Mouse (Mus musculus) cerebellum, adult 8-10 months (tissue): ENCODE measurements around the gene Zfpm1.

ENCODE experiments used
- DNase-seq: peaks from one replicate; pipeline ENCODE4 v3.0.0; 2022

The Zfpm1 gene

GRCm38 (mm10) chr8:122329072-122329471 lies 47.1 kb downstream of the Zfpm1 start:
- no peak for DNase-seq

- no peak for DNase-seq
Measured at GRCm38 (mm10) chr8:122329553-122330239, 47.8 kb downstream of the Zfpm1 start.

GRCm38 (mm10) chr8:122330446-122331133 lies 48.6 kb downstream of the Zfpm1 start:
- DNase-seq, result no peak

- no peak for DNase-seq
Measured at GRCm38 (mm10) chr8:122331134-122331523, 49.2 kb downstream of the Zfpm1 start.

- peak; percentile 88 for DNase-seq
Measured at GRCm38 (mm10) chr8:122332753-122333506, 51.0 kb downstream of the Zfpm1 start.

- DNase-seq, result no peak
Measured at GRCm38 (mm10) chr8:122333531-122333930, 51.6 kb downstream of the Zfpm1 start.

GRCm38 (mm10) chr8:122334791-122335490 lies 53.0 kb downstream of the Zfpm1 start:
- no peak for DNase-seq

GRCm38 (mm10) chr8:122335638-122336250 lies 53.8 kb downstream of the Zfpm1 start:
- DNase-seq, result no peak

GRCm38 (mm10) chr8:122336251-122336910 lies 54.4 kb downstream of the Zfpm1 start:
- no peak for DNase-seq

- DNase-seq, result no peak
Measured at GRCm38 (mm10) chr8:122338852-122339251, 56.9 kb downstream of the Zfpm1 start.

- no peak for DNase-seq
Measured at GRCm38 (mm10) chr8:122340761-122341160, 58.8 kb downstream of the Zfpm1 start.

- DNase-seq, result no peak
Measured at GRCm38 (mm10) chr8:122341790-122342189, 59.8 kb downstream of the Zfpm1 start.

- no peak for DNase-seq
Measured at GRCm38 (mm10) chr8:122342362-122342761, 60.4 kb downstream of the Zfpm1 start.

- DNase-seq, result no peak
Measured at GRCm38 (mm10) chr8:122342806-122343209, 60.9 kb downstream of the Zfpm1 start.

GRCm38 (mm10) chr8:122343341-122343740 lies 61.4 kb downstream of the Zfpm1 start:
- no peak for DNase-seq

GRCm38 (mm10) chr8:122343758-122344157 lies 61.8 kb downstream of the Zfpm1 start:
- peak; percentile 48 for DNase-seq

GRCm38 (mm10) chr8:122344219-122344618 lies 62.3 kb downstream of the Zfpm1 start:
- no peak for DNase-seq

- DNase-seq, result no peak
Measured at GRCm38 (mm10) chr8:122345181-122346095, 63.5 kb downstream of the Zfpm1 start.

GRCm38 (mm10) chr8:122347811-122348552 lies 66.0 kb downstream of the Zfpm1 start:
- DNase-seq, result peak; percentile 87
